Mouse (Mus musculus) sigmoid colon, adult 10 weeks (tissue): ENCODE data around the gene Lpcat4. TPM values are rescaled to one million over a fixed set of nuclear protein-coding genes. Genes with fewer than 3 reads are reported as not detected.

Experiments used
- polyA plus RNA-seq: library from polyadenylated mRNA; stranded (reverse); fragments of 350-450 nt; fragmentation: Illumina TruSeq; extraction: RNeasy Lipid Tissue Mini Kit (QIAGEN cat#74804); gene quantifications from one replicate; pipeline ENCODE4 v1.2.3, GENCODE M21; 2014; ENCODE audit warnings: low read depth, low replicate concordance

The Lpcat4 gene
- 1.2 TPM for polyA plus RNA-seq

DNA sequence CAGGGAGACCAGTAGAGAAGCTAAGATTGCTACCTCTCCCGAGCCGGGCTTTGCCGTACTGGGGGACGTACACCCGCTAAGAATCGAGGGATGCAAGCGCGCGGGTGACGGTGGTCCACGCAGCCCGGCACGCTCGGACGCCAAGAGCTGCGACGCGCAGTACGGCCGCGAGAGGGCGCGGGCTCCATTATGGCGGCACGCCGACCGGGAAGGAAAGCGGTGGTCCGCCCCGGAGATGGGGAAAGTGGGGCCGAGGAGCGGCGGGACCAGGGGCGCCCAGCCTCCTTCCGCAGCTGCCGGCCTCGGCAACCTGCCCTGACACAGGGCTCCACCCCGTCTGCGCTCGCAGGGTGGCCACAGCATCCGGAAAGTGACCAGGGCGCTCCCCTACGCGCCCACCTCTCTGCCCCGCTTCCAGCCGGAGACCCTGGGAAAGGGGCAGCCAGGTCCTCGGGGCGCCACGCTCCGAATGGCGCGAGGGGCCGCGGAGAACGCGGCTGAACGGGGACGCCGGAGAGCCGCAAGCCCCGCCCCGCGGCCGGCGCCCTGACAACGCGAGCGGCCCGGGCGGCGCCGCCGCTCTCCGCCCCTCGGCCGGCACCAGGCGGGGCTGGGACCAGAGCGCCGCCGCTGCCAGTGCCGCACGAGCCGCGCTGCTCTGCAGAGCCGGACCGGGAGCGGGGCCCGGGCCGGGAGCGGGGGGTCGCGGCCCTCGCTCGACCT is at the start of gene Lpcat4:
Lpcat4 (plus strand) TSS at position 257 of the 723 bp plus-strand sequence.

DNA sequence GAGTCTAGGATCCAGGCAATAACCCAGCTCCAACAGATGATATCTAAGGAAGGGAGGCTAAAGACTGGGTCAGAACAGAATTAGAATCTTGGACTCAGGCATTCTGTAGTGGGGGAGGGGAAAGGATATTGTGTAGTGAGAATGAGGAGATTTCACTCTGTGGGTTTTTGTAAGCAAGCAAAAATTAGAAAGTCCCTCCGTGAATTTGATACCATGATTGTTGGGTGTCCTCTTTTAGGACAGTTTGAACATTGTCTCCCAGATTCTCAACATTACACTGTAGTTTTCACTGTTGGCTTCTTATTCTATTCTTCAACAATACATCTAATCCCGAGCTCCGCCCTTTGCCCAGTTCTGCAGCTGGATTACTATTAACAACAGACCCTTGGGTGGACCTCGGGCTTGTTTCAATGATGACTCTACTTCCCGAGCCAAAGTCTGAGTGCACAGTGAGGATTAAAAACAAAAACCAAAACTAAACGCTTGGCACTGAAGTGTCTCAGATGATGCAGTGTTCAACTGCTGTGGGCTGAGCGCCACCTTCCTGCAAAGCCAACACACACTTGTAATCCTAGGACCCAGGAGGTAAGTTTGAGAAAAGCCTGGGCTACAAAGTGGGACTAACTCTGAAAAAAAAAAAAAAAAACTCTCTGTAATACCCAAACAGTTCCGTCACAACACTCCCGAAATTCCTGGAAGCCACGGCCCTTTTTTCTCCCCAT is 20.1 kb downstream of the Lpcat4 start, which contains the start of gene Nutm1:
Nutm1 (minus strand) TSS at position 51 of the 722 bp plus-strand sequence.

DNA sequence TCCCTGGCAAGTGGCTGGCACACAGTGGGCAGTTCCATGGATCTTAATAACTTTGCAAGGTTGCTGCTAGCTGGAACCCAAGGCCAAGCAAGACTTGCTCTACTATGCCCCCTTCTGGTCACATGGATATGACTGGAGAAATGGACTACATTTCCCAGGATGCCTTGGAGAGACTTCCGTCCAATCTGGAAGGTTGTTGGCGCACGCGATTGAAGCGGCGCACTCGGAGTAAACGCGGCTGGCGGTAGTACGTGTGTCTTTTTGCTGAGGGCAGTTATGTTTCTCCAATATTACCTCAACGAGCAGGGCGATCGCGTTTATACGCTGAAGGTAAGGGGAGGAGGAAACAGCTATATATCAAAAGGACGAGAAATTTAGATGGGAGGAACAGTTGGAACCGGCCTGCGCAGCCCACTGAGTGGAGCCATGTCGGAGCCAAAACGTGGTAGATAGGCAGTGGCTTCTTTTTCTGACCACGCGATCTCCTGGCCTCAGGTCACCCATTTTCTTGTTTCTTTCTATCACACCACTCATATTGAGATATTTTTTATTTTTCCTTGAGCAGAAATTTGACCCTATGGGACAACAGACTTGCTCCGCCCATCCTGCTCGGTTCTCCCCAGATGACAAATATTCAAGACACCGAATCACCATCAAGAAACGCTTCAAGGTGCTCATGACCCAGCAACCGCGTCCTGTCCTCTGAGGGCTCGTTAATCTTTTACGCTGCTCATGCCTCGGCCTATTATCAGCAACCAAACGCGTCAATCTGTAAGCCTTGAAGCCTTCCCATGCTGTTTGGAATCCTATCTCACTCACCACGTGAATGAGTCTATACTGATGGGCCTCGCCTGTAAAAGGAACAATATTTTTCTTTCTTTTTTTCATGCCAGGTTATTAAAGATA is 22.7 kb downstream of the Lpcat4 start, which contains the start of gene Nop10:
Nop10 (plus strand) TSS at position 179 of the 906 bp plus-strand sequence.

DNA sequence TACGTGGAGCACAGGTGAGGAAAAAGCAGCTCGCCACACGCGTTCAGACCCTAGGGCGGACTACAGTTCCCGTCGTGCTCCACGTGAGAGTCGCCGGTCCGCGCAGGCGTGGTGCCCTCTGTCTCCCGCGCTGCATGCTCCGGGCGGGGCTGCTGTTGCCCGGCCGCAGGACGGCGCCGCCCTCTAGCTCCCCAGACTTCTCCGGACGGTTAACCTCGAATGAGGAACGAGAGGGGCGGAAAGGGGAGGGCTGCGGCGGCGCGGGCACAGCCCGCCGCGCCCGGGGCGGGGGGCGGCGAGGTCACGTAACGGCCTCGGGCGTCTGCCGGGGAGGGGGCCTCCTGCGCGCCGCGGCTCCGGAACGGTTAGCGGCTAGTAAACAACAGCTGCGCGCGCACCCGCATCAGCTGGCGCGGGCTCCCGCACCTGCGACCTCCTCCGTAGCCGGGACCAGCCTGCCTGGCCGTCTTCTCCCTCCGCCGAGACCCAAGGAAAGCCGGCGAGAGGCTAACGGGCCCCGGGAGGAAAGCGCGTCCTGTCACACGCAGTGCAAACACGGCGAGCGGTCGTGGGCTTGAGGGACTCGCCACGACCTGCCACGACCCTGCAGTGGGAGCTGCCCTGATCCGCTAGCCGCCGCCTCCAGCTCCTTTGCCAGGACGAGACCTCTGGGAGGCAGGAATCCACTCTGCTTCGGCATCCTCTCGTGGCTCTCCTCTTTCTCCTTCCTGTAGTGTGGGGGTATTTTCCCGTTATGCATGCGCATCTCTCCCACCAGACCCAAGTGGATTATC is 26.4 kb downstream of the Lpcat4 start, which contains the start of gene Slc12a6:
Slc12a6 (plus strand) TSS at position 378 of the 794 bp plus-strand sequence.

DNA sequence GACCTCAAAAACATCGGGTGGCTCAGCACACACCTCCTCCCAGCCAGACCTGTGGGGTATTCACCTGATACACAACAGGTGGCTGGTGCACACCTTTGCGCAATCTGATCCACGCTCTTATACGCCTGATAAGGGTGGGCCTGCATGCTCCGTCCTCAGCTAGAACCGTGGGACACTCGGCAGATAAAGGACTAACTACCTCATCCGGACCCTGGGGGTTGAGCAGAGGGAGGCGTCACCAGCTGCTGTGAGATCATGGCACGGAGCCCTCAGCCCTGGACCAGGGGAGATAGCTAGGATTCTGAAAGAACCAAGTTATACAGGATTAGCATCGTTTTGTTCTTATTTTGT is 26.9 kb downstream of the Lpcat4 start, which contains the start of gene Gm21985:
Gm21985 (plus strand) TSS at position 73 of the 351 bp plus-strand sequence.

Other genes with a start within 250 kb of the Lpcat4 start
- gene Olfr1309, start 249.2 kb upstream of the Lpcat4 start, polyA plus RNA-seq, result not detected
- gene Olfr1310, start 226.8 kb upstream of the Lpcat4 start, polyA plus RNA-seq, result not detected
- not detected for gene Olfr1311, start 215.1 kb upstream of the Lpcat4 start, polyA plus RNA-seq
- not detected for gene Olfr1312, start 189.2 kb upstream of the Lpcat4 start, polyA plus RNA-seq
- not detected for gene Olfr1313, start 161.6 kb upstream of the Lpcat4 start, polyA plus RNA-seq
- gene Olfr1314, start 142.7 kb upstream of the Lpcat4 start, polyA plus RNA-seq, result not detected
- not detected for gene Olfr1315-ps1, start 124.0 kb upstream of the Lpcat4 start, polyA plus RNA-seq
- not detected for gene Olfr1316, start 104.5 kb upstream of the Lpcat4 start, polyA plus RNA-seq
- gene Olfr1317, start 99.1 kb upstream of the Lpcat4 start, polyA plus RNA-seq, result not detected
- gene Olfr1318, start 85.3 kb upstream of the Lpcat4 start, polyA plus RNA-seq, result not detected
- not detected for gene Nutm1, start 19.8 kb downstream of the Lpcat4 start, polyA plus RNA-seq
- 15.6 TPM for gene Nop10, start 22.5 kb downstream of the Lpcat4 start, polyA plus RNA-seq
- gene Slc12a6, start 26.4 kb downstream of the Lpcat4 start, polyA plus RNA-seq, result 139 TPM
- gene Gm21985, start 26.8 kb downstream of the Lpcat4 start, polyA plus RNA-seq, result not detected
- gene Emc4, start 128.6 kb downstream of the Lpcat4 start, polyA plus RNA-seq, result 52.0 TPM
- gene Katnbl1, start 139.7 kb downstream of the Lpcat4 start, polyA plus RNA-seq, result 64.8 TPM
- gene Emc7, start 215.5 kb downstream of the Lpcat4 start, polyA plus RNA-seq, result 42.2 TPM
- gene Chrm5, start 241.3 kb downstream of the Lpcat4 start, polyA plus RNA-seq, result not detected